Mouse (Mus musculus) ES-Bruce4 (cell line): ENCODE measurements around the gene Hsf4. TPM values are rescaled to one million over a fixed set of nuclear protein-coding genes. Genes with fewer than 3 reads are reported as not detected.

Source experiments
- H3K27ac ChIP-seq: 2 replicates; pipeline ENCODE4 v1.5.1; 2012; ENCODE audit warnings: low read length, inconsistent platforms; ENCODE audit not compliant: insufficient read depth
- H3K27me3 ChIP-seq: 2 replicates; pipeline ENCODE4 v1.6.1; 2012; ENCODE audit warnings: mild to moderate bottlenecking, low read length, inconsistent platforms; ENCODE audit not compliant: control insufficient read depth, poor library complexity, insufficient read depth, severe bottlenecking
- H3K36me3 ChIP-seq: 2 replicates; pipeline ENCODE4 v1.6.1; 2012; ENCODE audit warnings: inconsistent platforms, mild to moderate bottlenecking, low read length, moderate library complexity; ENCODE audit not compliant: control insufficient read depth, poor library complexity, insufficient read depth, severe bottlenecking
- H3K4me1 ChIP-seq: one replicate; pipeline ENCODE4 v1.8.1; 2011; ENCODE audit warnings: low read length; ENCODE audit not compliant: control insufficient read depth, insufficient read depth
- H3K4me3 ChIP-seq: 2 replicates; pipeline ENCODE4 v1.5.1; 2011; ENCODE audit warnings: low read depth, mild to moderate bottlenecking, low read length
- H3K9ac ChIP-seq: 2 replicates; pipeline ENCODE4 v1.6.1; 2012; ENCODE audit warnings: low read depth, mild to moderate bottlenecking, inconsistent platforms; ENCODE audit not compliant: poor library complexity, severe bottlenecking
- H3K9me3 ChIP-seq: replicated peaks from 2 replicates; pipeline ENCODE4 v1.6.1; 2012; ENCODE audit warnings: mild to moderate bottlenecking, low read length, inconsistent platforms; ENCODE audit not compliant: control insufficient read depth, poor library complexity, insufficient read depth, severe bottlenecking
- CTCF ChIP-seq: IDR thresholded peaks from one replicate; pipeline ENCODE4 v1.8.1; 2011; ENCODE audit warnings: low read depth, low read length
- EP300 ChIP-seq: IDR thresholded peaks from 2 replicates; pipeline ENCODE4 v1.6.1; 2011; ENCODE audit warnings: low read depth, low read length; ENCODE audit not compliant: insufficient read depth
- POLR2A ChIP-seq: IDR thresholded peaks from one replicate; pipeline ENCODE4 v1.8.1; 2011; ENCODE audit warnings: low read length; ENCODE audit not compliant: insufficient read depth
- polyA plus RNA-seq: library from polyadenylated mRNA; stranded (reverse); fragments of >200 nt; gene quantifications from 2 replicates; pipeline ENCODE4 v1.2.4, GENCODE M21; 2011; ENCODE audit warnings: low read depth; ENCODE audit not compliant: missing spikeins, insufficient read depth, insufficient read length

Gene Hsf4
- polyA plus RNA-seq, 1 experiment, result 1.1 TPM

DNA sequence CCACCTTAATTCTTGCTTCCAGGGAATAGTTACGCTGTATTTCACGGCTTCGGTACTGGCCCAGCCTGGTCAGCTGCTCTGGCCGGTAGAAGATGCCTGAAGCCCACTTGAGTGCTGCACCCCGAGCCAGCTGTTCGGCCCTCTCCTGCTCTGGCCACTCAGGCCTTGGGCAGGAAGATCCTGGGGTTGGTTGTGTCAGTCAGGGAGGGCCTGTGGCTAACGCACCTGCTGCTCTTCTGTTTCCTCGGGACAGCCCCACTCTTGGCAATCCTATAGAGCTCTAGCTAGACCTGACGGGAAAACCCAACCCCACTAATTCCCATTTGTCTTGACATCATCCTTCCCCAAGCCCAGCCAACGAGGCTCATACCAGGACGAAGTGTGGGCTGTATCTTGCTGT is 25.7 kb downstream of the Hsf4 start:
- Histone ChIP-seq H3K4me3 (peak overlapping the region; percentile 37), H3K9me3 (no peaks in the 10 kb centered on the region), H3K4me1 (peaks cover 6% of the 10 kb centered on the region), H3K27ac (peak overlapping the region; percentile 7; the same call in 1 of the 2 replicates), H3K9ac (peak overlapping the region; percentile 34), H3K27me3 (no peaks in the 10 kb centered on the region), H3K36me3 (peaks cover 14% of the 10 kb centered on the region)
- TF ChIP-seq EP300 (no peak), CTCF (no peak), POLR2A (no peak)

DNA sequence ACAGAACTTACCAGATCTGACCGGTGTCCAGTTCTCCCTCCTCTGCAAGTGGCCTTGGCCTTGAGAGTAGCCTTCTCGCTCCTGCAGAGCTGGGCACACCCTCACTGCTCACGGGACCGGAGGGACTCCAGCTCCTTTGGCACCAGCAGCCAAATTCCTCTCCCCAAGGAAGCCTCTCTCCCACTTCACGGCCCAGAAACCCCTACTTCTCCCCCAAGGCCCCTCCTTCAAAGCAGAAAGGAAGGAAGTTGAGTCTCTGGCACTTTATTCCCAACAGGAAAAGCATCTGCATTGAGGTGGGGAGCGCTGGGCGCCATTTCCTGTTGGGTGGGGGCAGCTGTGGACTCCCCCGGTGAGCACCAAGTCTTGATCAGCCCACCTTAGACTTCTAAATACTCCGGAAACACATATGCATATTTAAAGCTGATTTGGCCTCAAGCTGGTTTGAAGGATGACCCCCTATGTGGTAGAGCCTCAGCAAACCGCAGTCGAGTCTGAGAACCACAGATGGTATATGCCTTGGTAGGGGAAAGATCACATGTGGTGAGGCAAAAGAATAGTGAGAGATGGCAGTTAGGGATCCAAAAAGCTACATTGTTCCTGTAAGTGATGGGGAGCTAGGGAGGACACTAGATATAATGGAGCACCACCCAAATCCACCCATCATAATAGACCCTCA is 26.4 kb downstream of the Hsf4 start, which contains the start of gene Exoc3l:
Gene Exoc3l, minus strand, starts transcription at position 207 of the 679 bp plus-strand sequence.
- H3K27me3 ChIP-seq, result no peaks in the 10 kb centered on the region
- peak within 1 kb of the TSS; percentile 94 for H3K9ac ChIP-seq
- H3K36me3 ChIP-seq, result peaks cover 22% of the 10 kb centered on the region
- peaks cover 6% of the 10 kb centered on the region for H3K4me1 ChIP-seq
- no peaks in the 10 kb centered on the region for H3K9me3 ChIP-seq
- no peak for TF ChIP-seq CTCF
- TF ChIP-seq POLR2A, result no peak
- no peak for TF ChIP-seq EP300
- peak within 1 kb of the TSS; percentile 37 for H3K4me3 ChIP-seq
- H3K27ac ChIP-seq, result peak within 1 kb of the TSS; percentile 21; the same call in 1 of the 2 replicates

DNA sequence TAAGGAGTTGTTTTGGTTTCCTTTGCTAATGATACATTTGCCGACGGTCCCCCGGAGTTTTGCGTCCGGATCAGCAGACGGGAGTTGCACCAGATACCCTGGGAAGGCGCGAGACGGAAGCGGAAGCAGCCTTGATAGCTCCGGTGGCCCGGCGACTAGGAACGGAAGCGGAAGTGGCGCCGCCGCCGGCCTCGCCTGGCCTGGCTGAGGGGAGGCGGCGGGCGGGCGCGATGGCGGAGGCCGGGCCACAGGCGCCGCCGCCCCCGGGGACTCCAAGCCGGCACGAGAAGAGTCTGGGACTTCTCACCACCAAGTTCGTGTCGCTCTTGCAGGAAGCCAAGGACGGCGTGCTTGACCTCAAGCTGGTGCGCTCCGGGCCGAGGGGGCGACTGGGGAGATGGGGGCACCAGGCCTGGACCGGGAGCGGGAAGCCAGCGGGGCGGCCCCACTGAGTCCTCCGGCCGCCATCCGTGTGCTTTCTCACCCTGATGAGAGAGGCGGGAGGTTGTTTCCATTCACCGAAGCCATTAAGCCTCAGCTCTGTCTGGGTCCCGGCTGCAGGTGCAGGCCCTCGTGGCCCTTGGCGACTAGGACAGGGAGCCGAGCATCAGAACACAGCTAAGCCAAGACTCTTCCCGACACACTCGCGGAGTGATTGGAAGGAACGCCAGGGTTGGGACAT is 28.1 kb downstream of the Hsf4 start, which contains the start of gene E2f4:
Gene E2f4, plus strand, starts transcription at position 153 of the 682 bp plus-strand sequence.
- Histone ChIP-seq H3K36me3 (peaks cover 36% of the 10 kb centered on the region), H3K4me1 (peaks cover 6% of the 10 kb centered on the region), H3K27ac (peak within 1 kb of the TSS; percentile 21), H3K9me3 (no peaks in the 10 kb centered on the region), H3K4me3 (peak within 1 kb of the TSS; percentile 97), H3K9ac (peak within 1 kb of the TSS; percentile 94), H3K27me3 (no peaks in the 10 kb centered on the region)
- no peak for TF ChIP-seq CTCF
- no peak for TF ChIP-seq EP300
- TF ChIP-seq POLR2A, result no peak

DNA sequence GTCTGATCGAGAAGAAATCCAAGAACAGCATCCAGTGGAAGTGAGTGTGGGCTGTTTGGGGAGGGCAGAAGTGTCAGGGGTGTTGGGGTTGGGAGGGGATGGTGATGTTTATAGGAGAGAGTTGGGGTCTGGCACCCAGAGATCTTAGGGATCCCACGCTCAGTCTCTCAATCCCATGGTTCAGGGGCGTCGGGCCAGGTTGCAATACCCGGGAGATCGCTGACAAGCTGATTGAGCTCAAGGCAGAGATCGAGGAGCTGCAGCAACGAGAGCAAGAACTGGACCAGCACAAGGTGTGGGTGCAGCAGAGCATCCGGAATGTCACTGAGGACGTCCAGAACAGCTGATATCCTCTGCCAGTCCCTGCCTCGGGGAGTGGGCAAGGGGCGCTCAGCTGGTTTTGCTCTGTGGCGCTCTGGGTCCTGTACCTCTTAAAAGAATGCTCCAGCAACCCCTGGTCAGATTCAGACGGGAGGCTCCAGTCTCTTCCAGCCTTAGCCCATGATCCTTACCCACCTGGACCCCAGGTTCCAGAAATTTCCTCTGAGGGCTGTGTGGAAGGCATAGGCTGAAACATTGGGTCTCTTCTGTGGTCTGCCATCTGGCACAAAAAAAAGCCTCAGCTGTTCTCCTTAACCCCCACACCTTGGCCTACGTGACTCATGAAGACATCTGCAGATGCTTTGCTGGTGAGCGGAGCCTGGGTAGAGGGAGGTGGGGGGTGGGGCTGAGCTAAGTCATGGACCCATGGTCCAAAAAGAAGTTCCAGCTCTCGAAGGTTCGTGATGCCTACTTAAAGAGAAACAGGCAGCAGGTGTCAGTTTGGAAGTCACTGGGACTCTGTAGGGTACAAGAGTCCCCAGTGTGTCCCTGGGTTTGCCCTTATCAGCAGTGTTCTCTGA is 29.0 kb downstream of the Hsf4 start:
- Histone ChIP-seq H3K9me3 (no peaks in the 10 kb centered on the region), H3K4me1 (peaks cover 6% of the 10 kb centered on the region), H3K36me3 (peaks cover 43% of the 10 kb centered on the region), H3K27ac (no peak overlapping the region), H3K9ac (peak overlapping the region; percentile 94), H3K4me3 (peak overlapping the region; percentile 97), H3K27me3 (no peaks in the 10 kb centered on the region)
- no peak for TF ChIP-seq CTCF
- TF ChIP-seq EP300, result no peak
- no peak for TF ChIP-seq POLR2A

DNA sequence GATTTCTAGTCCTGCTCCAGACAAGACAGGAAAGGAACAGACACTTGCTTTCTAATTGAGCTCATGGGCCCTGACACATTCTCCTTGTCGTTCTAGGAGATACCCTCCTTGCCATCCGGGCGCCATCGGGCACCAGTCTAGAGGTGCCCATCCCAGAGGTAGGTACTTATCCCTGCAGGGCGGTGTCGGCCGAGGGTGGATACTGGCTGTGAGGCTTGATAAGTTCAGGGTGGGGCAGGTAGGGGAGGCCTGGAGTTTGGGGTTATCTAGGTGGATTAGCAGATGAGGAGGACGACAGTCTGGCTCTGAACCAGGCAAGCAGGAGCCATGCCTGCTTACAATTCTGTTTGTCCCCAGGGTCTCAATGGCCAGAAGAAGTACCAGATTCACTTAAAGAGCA is 30.4 kb downstream of the Hsf4 start:
- no peak overlapping the region for H3K27ac ChIP-seq
- peaks cover 9% of the 10 kb centered on the region for H3K4me1 ChIP-seq
- peaks cover 54% of the 10 kb centered on the region for H3K36me3 ChIP-seq
- no peak overlapping the region for H3K4me3 ChIP-seq
- no peak overlapping the region for H3K9ac ChIP-seq
- TF ChIP-seq EP300, result no peak
- TF ChIP-seq POLR2A, result no peak
- TF ChIP-seq CTCF, result no peak
- H3K9me3 ChIP-seq, result no peaks in the 10 kb centered on the region
- no peaks in the 10 kb centered on the region for H3K27me3 ChIP-seq
